In the genomic region with DNA sequence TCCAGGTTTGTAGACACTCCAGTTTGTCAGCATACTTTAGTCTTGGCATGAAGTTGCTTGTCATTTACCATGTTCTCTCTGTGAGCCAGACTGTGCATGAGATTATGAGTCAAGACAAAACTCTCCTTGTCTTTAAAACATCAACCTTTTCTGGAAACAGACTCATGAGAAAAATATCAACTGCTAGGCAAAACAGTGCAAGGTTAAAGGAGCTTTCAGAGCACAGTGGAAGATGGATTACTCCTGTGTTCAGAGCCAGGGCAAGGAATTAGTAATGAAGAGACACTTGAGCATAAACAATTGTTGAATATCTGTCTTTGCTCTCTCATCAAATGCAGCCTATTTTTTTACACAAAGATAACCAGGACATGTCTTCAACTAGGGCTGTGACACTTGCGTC, we compare ENCODE assay signal across 25 mouse cellular contexts. TPM values are rescaled to one million over a fixed set of nuclear protein-coding genes. Genes with fewer than 3 reads are reported as not detected.
DNase-seq lines count a peak whose midpoint lies in the region; ATAC-seq and TF ChIP-seq lines count a peak whose summit lies in the region.
"Had no signal": no experiment of that assay in that cellular context is flagged by ENCODE, and none has a peak within 500 bp of the region (broad histone marks: within the 10 kb centered on the region; RNA-seq: fewer than 3 reads in every experiment).

No protein-coding gene starts in this region.

- no peaks in the 10 kb centered on the region for H3K9me3 ChIP-seq in limb, embryonic 15.5 days
- H3K9me3 ChIP-seq in limb, embryonic 10.5 days (replicated peaks) = no peaks in the 10 kb centered on the region
- H3K9me3 ChIP-seq in lung, postnatal 0 days (ENCODE audit: low read length) = no peaks in the 10 kb centered on the region
- H3K9me3 ChIP-seq: forebrain, embryonic 12.5 days; forebrain, embryonic 15.5 days; heart, embryonic 12.5 days; heart, embryonic 15.5 days; hindbrain, embryonic 10.5 days; hindbrain, embryonic 13.5 days had no signal

- H3K9ac ChIP-seq in limb, embryonic 15.5 days = no peak overlapping the region
- no peak overlapping the region for H3K9ac ChIP-seq in lung, postnatal 0 days (replicated peaks; ENCODE audit: low read depth)
- H3K9ac ChIP-seq: forebrain, embryonic 12.5 days; forebrain, embryonic 15.5 days; heart, embryonic 12.5 days; heart, embryonic 15.5 days; hindbrain, embryonic 13.5 days had no signal

- DNase-seq in limb, embryonic 10.5 days (ENCODE audit: low spot score) = no peak
- DNase-seq in lung, postnatal 0 days (ENCODE audit: low spot score) = peak; percentile 61
- no peak for DNase-seq in lung, postnatal 36 days
- DNase-seq in fibroblast of lung, adult 2 months (ENCODE audit: low read depth) = peak; percentile 69
- DNase-seq in urinary bladder, adult 2 months (ENCODE audit: low spot score) = no peak
- no peak for DNase-seq in cerebellum, postnatal 4 days (ENCODE audit: low spot score in 2 of 2)
- no peak for DNase-seq in cerebellum, adult 9-11 months
- DNase-seq: adrenal gland, postnatal 10 days; adrenal gland, postnatal 36 days; cerebellum, adult 2 months; cerebellum, postnatal 10 days; cerebellum, postnatal 36 days; gastrocnemius, postnatal 25 days; heart, adult 18-20 months; heart, postnatal 10 days; heart, postnatal 36 days had no signal

- TF ChIP-seq EP300 in lung, postnatal 0 days (IDR thresholded peaks at IDR 0.05) = 0 out of 2 replicates have a peak, but pooled peaks have one; percentile 12

- H3K27me3 ChIP-seq in limb, embryonic 15.5 days = no peaks in the 10 kb centered on the region
- no peaks in the 10 kb centered on the region for H3K27me3 ChIP-seq in limb, embryonic 10.5 days (ENCODE audit: low read depth, poor library complexity, severe bottlenecking)
- H3K27me3 ChIP-seq in lung, postnatal 0 days (replicated peaks; ENCODE audit: insufficient read depth, low read length) = no peaks in the 10 kb centered on the region
- H3K27me3 ChIP-seq: forebrain, embryonic 12.5 days; forebrain, embryonic 15.5 days; heart, embryonic 12.5 days; heart, embryonic 15.5 days; hindbrain, embryonic 13.5 days had no signal

- WGBS in limb, embryonic 15.5 days = 85% methylated on average over 1 of the region's 1 CpGs
- 88% methylated on average over 1 of the region's 1 CpGs for whole genome bisulfite sequencing in limb, embryonic 10.5 days
- WGBS in lung, postnatal 0 days = 71% methylated on average over 1 of the region's 1 CpGs

- no peak overlapping the region for H3K4me3 ChIP-seq in limb, embryonic 15.5 days
- H3K4me3 ChIP-seq in limb, embryonic 10.5 days = no peak overlapping the region
- no peak overlapping the region for H3K4me3 ChIP-seq in lung, postnatal 0 days (ENCODE audit: low read depth, low read length)
- H3K4me3 ChIP-seq: forebrain, embryonic 12.5 days; forebrain, embryonic 15.5 days; heart, embryonic 12.5 days; heart, embryonic 15.5 days; hindbrain, embryonic 10.5 days; hindbrain, embryonic 13.5 days had no signal

- H3K27ac ChIP-seq in limb, embryonic 15.5 days = peak overlapping the region; percentile 22; the same call in 1 of the 2 replicates
- no peak overlapping the region for H3K27ac ChIP-seq in limb, embryonic 10.5 days
- no peak overlapping the region for H3K27ac ChIP-seq in lung, postnatal 0 days (ENCODE audit: low read length)
- H3K27ac ChIP-seq: forebrain, embryonic 12.5 days; forebrain, embryonic 15.5 days; heart, embryonic 15.5 days; hindbrain, embryonic 10.5 days; hindbrain, embryonic 13.5 days had no signal

- H3K4me1 ChIP-seq in limb, embryonic 15.5 days = no peaks in the 10 kb centered on the region
- no peaks in the 10 kb centered on the region for H3K4me1 ChIP-seq in limb, embryonic 10.5 days
- H3K4me1 ChIP-seq in lung, postnatal 0 days (ENCODE audit: insufficient read depth, low read depth, low read length) = no peaks in the 10 kb centered on the region
- H3K4me1 ChIP-seq: forebrain, embryonic 12.5 days; forebrain, embryonic 15.5 days; heart, embryonic 12.5 days; heart, embryonic 15.5 days; hindbrain, embryonic 10.5 days; hindbrain, embryonic 13.5 days had no signal

- no peaks in the 10 kb centered on the region for H3K36me3 ChIP-seq in limb, embryonic 15.5 days
- no peaks in the 10 kb centered on the region for H3K36me3 ChIP-seq in limb, embryonic 10.5 days
- H3K36me3 ChIP-seq in lung, postnatal 0 days (ENCODE audit: insufficient read depth, low read length) = no peaks in the 10 kb centered on the region
- H3K36me3 ChIP-seq: forebrain, embryonic 12.5 days; forebrain, embryonic 15.5 days; heart, embryonic 12.5 days; heart, embryonic 15.5 days; hindbrain, embryonic 10.5 days; hindbrain, embryonic 13.5 days had no signal

- TF ChIP-seq CTCF in lung, postnatal 0 days (IDR thresholded peaks at IDR 0.05) = no peak

- no peak overlapping the region for H3K4me2 ChIP-seq in limb, embryonic 15.5 days
- H3K4me2 ChIP-seq in lung, postnatal 0 days (replicated peaks; ENCODE audit: low read depth, low read length) = no peak overlapping the region
- H3K4me2 ChIP-seq: forebrain, embryonic 12.5 days; forebrain, embryonic 15.5 days; heart, embryonic 12.5 days; heart, embryonic 15.5 days; hindbrain, embryonic 13.5 days had no signal

- no peak for ATAC-seq in limb, embryonic 15.5 days (ENCODE audit: insufficient number of reproducible peaks, low FRiP score, low TSS enrichment, low read depth)
- ATAC-seq in lung, postnatal 0 days = peak; percentile 73
- ATAC-seq: CD4-positive, CD25-positive, alpha-beta regulatory T cell, adult 4 months; forebrain, embryonic 15.5 days; hindbrain, embryonic 16.5 days had no signal

RNA-seq across cellular contexts. Expression of gene Cav2, which starts 22.1 kb away (rescaled TPM):
- 32.6 and 38.6 TPM in 2 replicates for polyA plus RNA-seq in limb, embryonic 15.5 days (2015; fragmentation: Nextera tagmentation; extraction: Ambion mirVana)
- 4.9 and 7.5 TPM in 2 replicates for polyA plus RNA-seq in limb, embryonic 10.5 days (2016; fragmentation: Nextera tagmentation; extraction: Ambion mirVana)
- 318 and 355 TPM in 2 replicates for polyA plus RNA-seq in lung, postnatal 0 days (2015; fragmentation: Nextera tagmentation; extraction: Ambion mirVana)
- polyA plus RNA-seq in urinary bladder, adult 2 months (2012; rRNA removed) = 64.5 and 79.9 TPM in 2 replicates

RNA-seq across cellular contexts. Expression of gene Cav1, which starts 47.2 kb away (rescaled TPM):
- polyA plus RNA-seq in limb, embryonic 15.5 days (2015; fragmentation: Nextera tagmentation; extraction: Ambion mirVana) = 245 and 304 TPM in 2 replicates
- polyA plus RNA-seq in limb, embryonic 10.5 days (2016; fragmentation: Nextera tagmentation; extraction: Ambion mirVana) = 15.3 and 22.4 TPM in 2 replicates
- 1,087 and 1,202 TPM in 2 replicates for polyA plus RNA-seq in lung, postnatal 0 days (2015; fragmentation: Nextera tagmentation; extraction: Ambion mirVana)
- polyA plus RNA-seq in urinary bladder, adult 2 months (2012; rRNA removed) = 673 and 863 TPM in 2 replicates
- polyA plus RNA-seq: CD4-positive, CD25-positive, alpha-beta regulatory T cell, adult 4 months had no signal

Comparison
In these comparisons a context has a peak if more than half of its experiments do, and no peak if none do; other contexts are left out.
1. DNase-seq: peak in lung, postnatal 0 days (single experiment) and fibroblast of lung, adult 2 months (single experiment); none in limb, embryonic 10.5 days (single experiment), lung, postnatal 36 days (single experiment), urinary bladder, adult 2 months (single experiment), cerebellum, postnatal 4 days (0 of 2) and cerebellum, adult 9-11 months (single experiment).
2. RNA of gene Cav1, which starts 47.2 kb away (polyA plus RNA-seq): 1,087 to 1,202 TPM in lung, postnatal 0 days, 673 to 863 TPM in urinary bladder, adult 2 months and 245 to 304 TPM in limb, embryonic 15.5 days; 15.3 to 22.4 TPM in limb, embryonic 10.5 days; every median in the first group is over 10 times any median in the second.